Mouse (Mus musculus): ENCODE measurements at regions not wholly inside any gene's neighbourhood (a gene's known extent, or its start where the extent isn't known, plus 50 kb on each side); places are given as distances from the start of the nearest gene placed in this dataset.

- WGBS, result 78% methylated on average over 2 of the region's 2 CpGs
- Histone ChIP-seq H3K4me2 (ENCODE audit: low read depth, low read length) (no peak overlapping the region), H3K9me3 (ENCODE audit: control insufficient read depth, low read length) (no peaks in the 10 kb centered on the region), H3K4me3 (ENCODE audit: low read depth, low read length) (no peak overlapping the region), H3K27me3 (replicated peaks; ENCODE audit: control insufficient read depth, insufficient read depth, low read length) (no peaks in the 10 kb centered on the region), H3K9ac (ENCODE audit: low read depth, low read length) (no peak overlapping the region), H3K36me3 (ENCODE audit: control insufficient read depth, insufficient read depth, low read length) (no peaks in the 10 kb centered on the region), H3K27ac (replicated peaks; ENCODE audit: low read depth, low read length) (no peak overlapping the region), H3K4me1 (ENCODE audit: control insufficient read depth, insufficient read depth, low read length) (no peaks in the 10 kb centered on the region)
- no peak for ATAC-seq (ENCODE audit: low read depth)
- DNase-seq (ENCODE audit: low spot score), result no peak
Observed at GRCm38 (mm10) chr15:29762191-29762590, 410.2 kb upstream of the Ctnnd2 start.

GRCm38 (mm10) chr15:29776438-29776837 is 396.0 kb upstream of the Ctnnd2 start:
- no peaks in the 10 kb centered on the region for H3K27me3 ChIP-seq (replicated peaks; ENCODE audit: control insufficient read depth, insufficient read depth, low read length)
- H3K36me3 ChIP-seq (ENCODE audit: control insufficient read depth, insufficient read depth, low read length), result no peaks in the 10 kb centered on the region
- no peaks in the 10 kb centered on the region for H3K9me3 ChIP-seq (ENCODE audit: control insufficient read depth, low read length)
- whole genome bisulfite sequencing, result 76% methylated on average over 2 of the region's 2 CpGs
- H3K4me2 ChIP-seq (ENCODE audit: low read depth, low read length), result no peak overlapping the region
- no peaks in the 10 kb centered on the region for H3K4me1 ChIP-seq (ENCODE audit: control insufficient read depth, insufficient read depth, low read length)
- ATAC-seq (ENCODE audit: low read depth) (no peak), DNase-seq (ENCODE audit: low spot score) (no peak)
- no peak overlapping the region for H3K4me3 ChIP-seq (ENCODE audit: low read depth, low read length)
- H3K27ac ChIP-seq (replicated peaks; ENCODE audit: low read depth, low read length), result no peak overlapping the region
- no peak overlapping the region for H3K9ac ChIP-seq (ENCODE audit: low read depth, low read length)

- H3K4me3 ChIP-seq (ENCODE audit: low read depth, low read length), result no peak overlapping the region
- H3K9me3 ChIP-seq (ENCODE audit: control insufficient read depth, low read length), result no peaks in the 10 kb centered on the region
- H3K4me1 ChIP-seq (ENCODE audit: control insufficient read depth, insufficient read depth, low read length), result no peaks in the 10 kb centered on the region
- H3K4me2 ChIP-seq (ENCODE audit: low read depth, low read length), result no peak overlapping the region
- H3K9ac ChIP-seq (ENCODE audit: low read depth, low read length), result no peak overlapping the region
- no peak for ATAC-seq (ENCODE audit: low read depth)
- peak; percentile 4 for DNase-seq (ENCODE audit: low spot score)
- H3K27ac ChIP-seq (replicated peaks; ENCODE audit: low read depth, low read length), result no peak overlapping the region
- 84% methylated on average over 9 of the region's 9 CpGs for WGBS
- no peaks in the 10 kb centered on the region for H3K36me3 ChIP-seq (ENCODE audit: control insufficient read depth, insufficient read depth, low read length)
- no peaks in the 10 kb centered on the region for H3K27me3 ChIP-seq (replicated peaks; ENCODE audit: control insufficient read depth, insufficient read depth, low read length)
Observed at GRCm38 (mm10) chr15:29798596-29798995, 373.8 kb upstream of the Ctnnd2 start.

- DNase-seq (ENCODE audit: low spot score) (no peak), ATAC-seq (ENCODE audit: low read depth) (no peak)
- Histone ChIP-seq H3K4me2 (ENCODE audit: low read depth, low read length) (no peak overlapping the region), H3K27ac (replicated peaks; ENCODE audit: low read depth, low read length) (no peak overlapping the region), H3K4me1 (ENCODE audit: control insufficient read depth, insufficient read depth, low read length) (no peaks in the 10 kb centered on the region), H3K9ac (ENCODE audit: low read depth, low read length) (no peak overlapping the region), H3K4me3 (ENCODE audit: low read depth, low read length) (no peak overlapping the region), H3K9me3 (ENCODE audit: control insufficient read depth, low read length) (no peaks in the 10 kb centered on the region), H3K36me3 (ENCODE audit: control insufficient read depth, insufficient read depth, low read length) (no peaks in the 10 kb centered on the region), H3K27me3 (replicated peaks; ENCODE audit: control insufficient read depth, insufficient read depth, low read length) (no peaks in the 10 kb centered on the region)
- 79% methylated on average over 2 of the region's 2 CpGs for WGBS
Observed at GRCm38 (mm10) chr15:29823271-29823670, 349.1 kb upstream of the Ctnnd2 start.

- Histone ChIP-seq H3K4me2 (ENCODE audit: low read depth, low read length) (no peak overlapping the region), H3K27me3 (replicated peaks; ENCODE audit: control insufficient read depth, insufficient read depth, low read length) (no peaks in the 10 kb centered on the region), H3K4me1 (ENCODE audit: control insufficient read depth, insufficient read depth, low read length) (no peaks in the 10 kb centered on the region), H3K27ac (replicated peaks; ENCODE audit: low read depth, low read length) (no peak overlapping the region), H3K4me3 (ENCODE audit: low read depth, low read length) (no peak overlapping the region), H3K9me3 (ENCODE audit: control insufficient read depth, low read length) (no peaks in the 10 kb centered on the region), H3K9ac (ENCODE audit: low read depth, low read length) (no peak overlapping the region), H3K36me3 (ENCODE audit: control insufficient read depth, insufficient read depth, low read length) (no peaks in the 10 kb centered on the region)
- DNase-seq (ENCODE audit: low spot score) (no peak), ATAC-seq (ENCODE audit: low read depth) (no peak)
- WGBS, result 88% methylated on average over 6 of the region's 6 CpGs
Observed at GRCm38 (mm10) chr15:29824164-29824563, 348.2 kb upstream of the Ctnnd2 start.

GRCm38 (mm10) chr15:29828135-29828534 is 344.3 kb upstream of the Ctnnd2 start:
- Histone ChIP-seq H3K9ac (ENCODE audit: low read depth, low read length) (no peak overlapping the region), H3K4me1 (ENCODE audit: control insufficient read depth, insufficient read depth, low read length) (no peaks in the 10 kb centered on the region), H3K27ac (replicated peaks; ENCODE audit: low read depth, low read length) (no peak overlapping the region), H3K4me2 (ENCODE audit: low read depth, low read length) (no peak overlapping the region), H3K27me3 (replicated peaks; ENCODE audit: control insufficient read depth, insufficient read depth, low read length) (no peaks in the 10 kb centered on the region), H3K4me3 (ENCODE audit: low read depth, low read length) (no peak overlapping the region), H3K9me3 (ENCODE audit: control insufficient read depth, low read length) (no peaks in the 10 kb centered on the region), H3K36me3 (ENCODE audit: control insufficient read depth, insufficient read depth, low read length) (no peaks in the 10 kb centered on the region)
- ATAC-seq (ENCODE audit: low read depth), result no peak
- 47% methylated on average over 1 of the region's 1 CpGs for whole genome bisulfite sequencing
- no peak for DNase-seq (ENCODE audit: low spot score)

GRCm38 (mm10) chr15:29828570-29828969 is 343.8 kb upstream of the Ctnnd2 start:
- H3K4me1 ChIP-seq (ENCODE audit: control insufficient read depth, insufficient read depth, low read length), result no peaks in the 10 kb centered on the region
- no peak overlapping the region for H3K27ac ChIP-seq (replicated peaks; ENCODE audit: low read depth, low read length)
- ATAC-seq (ENCODE audit: low read depth) (no peak), DNase-seq (ENCODE audit: low spot score) (no peak)
- H3K9me3 ChIP-seq (ENCODE audit: control insufficient read depth, low read length), result no peaks in the 10 kb centered on the region
- no peaks in the 10 kb centered on the region for H3K27me3 ChIP-seq (replicated peaks; ENCODE audit: control insufficient read depth, insufficient read depth, low read length)
- 96% methylated on average over 1 of the region's 1 CpGs for WGBS
- H3K4me3 ChIP-seq (ENCODE audit: low read depth, low read length), result no peak overlapping the region
- H3K4me2 ChIP-seq (ENCODE audit: low read depth, low read length), result no peak overlapping the region
- H3K36me3 ChIP-seq (ENCODE audit: control insufficient read depth, insufficient read depth, low read length), result no peaks in the 10 kb centered on the region
- H3K9ac ChIP-seq (ENCODE audit: low read depth, low read length), result no peak overlapping the region

Data from embryonic facial prominence, embryonic 14.5 days (tissue).